Mouse (Mus musculus): ENCODE data around the gene Lama5. TPM values are rescaled to one million over a fixed set of nuclear protein-coding genes. Genes with fewer than 3 reads are reported as not detected.
A peak's percentile ranks its signal among the peaks of the same experiment; 100 is the strongest.

The Lama5 gene
- polyA plus RNA-seq, 1 experiment from 2014 or later, result 1.2 TPM

- Histone ChIP-seq H3K27ac (ENCODE audit: low read depth, low read length) (no peak overlapping the region), H3K9me3 (ENCODE audit: control insufficient read depth, low read length) (no peaks in the 10 kb centered on the region), H3K4me3 (ENCODE audit: low read depth, low read length) (no peak overlapping the region), H3K4me1 (ENCODE audit: control insufficient read depth, insufficient read depth, low read length) (peaks cover 17% of the 10 kb centered on the region; the same call in 1 of the 2 replicates), H3K36me3 (ENCODE audit: control insufficient read depth, insufficient read depth, low read length) (no peaks in the 10 kb centered on the region), H3K27me3 (ENCODE audit: control insufficient read depth, insufficient read depth, low read length) (peaks cover 8% of the 10 kb centered on the region; the same call in 1 of the 2 replicates), H3K9ac (replicated peaks; ENCODE audit: low read depth, low read length) (no peak overlapping the region), H3K4me2 (ENCODE audit: low read depth, low read length) (no peak overlapping the region)
- ATAC-seq (ENCODE audit: low read depth), result no peak
- 79% methylated on average over 3 of the region's 3 CpGs for WGBS
Observed at GRCm38 (mm10) chr2:180229129-180229528, 3.5 kb upstream of the Lama5 start.

- Histone ChIP-seq H3K27ac (ENCODE audit: low read depth, low read length) (no peak overlapping the region), H3K4me1 (ENCODE audit: control insufficient read depth, insufficient read depth, low read length) (peaks cover 17% of the 10 kb centered on the region; the same call in 1 of the 2 replicates), H3K9me3 (ENCODE audit: control insufficient read depth, low read length) (no peaks in the 10 kb centered on the region), H3K9ac (replicated peaks; ENCODE audit: low read depth, low read length) (no peak overlapping the region), H3K27me3 (ENCODE audit: control insufficient read depth, insufficient read depth, low read length) (peaks cover 8% of the 10 kb centered on the region; the same call in 1 of the 2 replicates), H3K36me3 (ENCODE audit: control insufficient read depth, insufficient read depth, low read length) (no peaks in the 10 kb centered on the region), H3K4me2 (ENCODE audit: low read depth, low read length) (no peak overlapping the region), H3K4me3 (ENCODE audit: low read depth, low read length) (no peak overlapping the region)
- ATAC-seq (ENCODE audit: low read depth), result no peak
- 53% methylated on average over 7 of the region's 7 CpGs for WGBS
Observed at GRCm38 (mm10) chr2:180228592-180228991, 2.9 kb upstream of the Lama5 start.

- Histone ChIP-seq H3K4me3 (ENCODE audit: low read depth, low read length) (no peak overlapping the region), H3K9ac (replicated peaks; ENCODE audit: low read depth, low read length) (no peak overlapping the region), H3K36me3 (ENCODE audit: control insufficient read depth, insufficient read depth, low read length) (no peaks in the 10 kb centered on the region), H3K4me2 (ENCODE audit: low read depth, low read length) (0 out of 2 replicates have a peak overlapping the region, but pooled peaks have one; percentile 11), H3K27ac (ENCODE audit: low read depth, low read length) (no peak overlapping the region), H3K9me3 (ENCODE audit: control insufficient read depth, low read length) (no peaks in the 10 kb centered on the region), H3K4me1 (ENCODE audit: control insufficient read depth, insufficient read depth, low read length) (peaks cover 17% of the 10 kb centered on the region; the same call in 1 of the 2 replicates), H3K27me3 (ENCODE audit: control insufficient read depth, insufficient read depth, low read length) (peaks cover 8% of the 10 kb centered on the region)
- 49% methylated on average over 6 of the region's 6 CpGs for WGBS
- no peak for ATAC-seq (ENCODE audit: low read depth)
Observed at GRCm38 (mm10) chr2:180228060-180228458, 2.4 kb upstream of the Lama5 start.

GRCm38 (mm10) chr2:180227262-180228059 is 1.8 kb upstream of the Lama5 start:
- Histone ChIP-seq H3K4me3 (ENCODE audit: low read depth, low read length) (no peak overlapping the region), H3K9ac (replicated peaks; ENCODE audit: low read depth, low read length) (no peak overlapping the region), H3K9me3 (ENCODE audit: control insufficient read depth, low read length) (no peaks in the 10 kb centered on the region), H3K27ac (ENCODE audit: low read depth, low read length) (no peak overlapping the region), H3K27me3 (ENCODE audit: control insufficient read depth, insufficient read depth, low read length) (peaks cover 8% of the 10 kb centered on the region), H3K4me2 (ENCODE audit: low read depth, low read length) (peak overlapping the region; percentile 11; the same call in 1 of the 2 replicates), H3K4me1 (ENCODE audit: control insufficient read depth, insufficient read depth, low read length) (peaks cover 17% of the 10 kb centered on the region; the same call in 1 of the 2 replicates), H3K36me3 (ENCODE audit: control insufficient read depth, insufficient read depth, low read length) (no peaks in the 10 kb centered on the region)
- ATAC-seq (ENCODE audit: low read depth), result peak; percentile 47; the same call in 1 of the 2 replicates
- under 1% methylated on average over 21 of the region's 21 CpGs for WGBS

GRCm38 (mm10) chr2:180225044-180225761 is 456 bp downstream of the Lama5 start:
- no peaks in the 10 kb centered on the region for H3K9me3 ChIP-seq (ENCODE audit: control insufficient read depth, low read length)
- no peaks in the 10 kb centered on the region for H3K36me3 ChIP-seq (ENCODE audit: control insufficient read depth, insufficient read depth, low read length)
- ATAC-seq (ENCODE audit: low read depth), result peak; percentile 32
- H3K9ac ChIP-seq (replicated peaks; ENCODE audit: low read depth, low read length), result peak overlapping the region; percentile 53
- H3K4me1 ChIP-seq (ENCODE audit: control insufficient read depth, insufficient read depth, low read length), result peaks cover 17% of the 10 kb centered on the region; the same call in 1 of the 2 replicates
- peak overlapping the region; percentile 49 for H3K4me3 ChIP-seq (ENCODE audit: low read depth, low read length)
- no peak overlapping the region for H3K27ac ChIP-seq (ENCODE audit: low read depth, low read length)
- WGBS, result under 1% methylated on average over 48 of the region's 55 CpGs
- H3K27me3 ChIP-seq (ENCODE audit: control insufficient read depth, insufficient read depth, low read length), result peaks cover 8% of the 10 kb centered on the region
- H3K4me2 ChIP-seq (ENCODE audit: low read depth, low read length), result peak overlapping the region; percentile 99

GRCm38 (mm10) chr2:180224647-180225043 is 1.0 kb downstream of the Lama5 start:
- Histone ChIP-seq H3K27ac (ENCODE audit: low read depth, low read length) (no peak overlapping the region), H3K4me1 (ENCODE audit: control insufficient read depth, insufficient read depth, low read length) (peaks cover 17% of the 10 kb centered on the region; the same call in 1 of the 2 replicates), H3K9ac (replicated peaks; ENCODE audit: low read depth, low read length) (no peak overlapping the region), H3K4me3 (ENCODE audit: low read depth, low read length) (peak overlapping the region; percentile 49; the same call in 1 of the 2 replicates), H3K36me3 (ENCODE audit: control insufficient read depth, insufficient read depth, low read length) (no peaks in the 10 kb centered on the region), H3K4me2 (ENCODE audit: low read depth, low read length) (peak overlapping the region; percentile 99), H3K9me3 (ENCODE audit: control insufficient read depth, low read length) (no peaks in the 10 kb centered on the region), H3K27me3 (ENCODE audit: control insufficient read depth, insufficient read depth, low read length) (peaks cover 8% of the 10 kb centered on the region)
- no peak for ATAC-seq (ENCODE audit: low read depth)
- 2% methylated on average over 11 of the region's 13 CpGs for WGBS

GRCm38 (mm10) chr2:180222250-180222649 is 3.4 kb downstream of the Lama5 start:
- H3K27ac ChIP-seq (ENCODE audit: low read depth, low read length), result no peak overlapping the region
- H3K4me1 ChIP-seq (ENCODE audit: control insufficient read depth, insufficient read depth, low read length), result peaks cover 7% of the 10 kb centered on the region; the same call in 1 of the 2 replicates
- H3K27me3 ChIP-seq (ENCODE audit: control insufficient read depth, insufficient read depth, low read length), result peaks cover 8% of the 10 kb centered on the region
- H3K9ac ChIP-seq (replicated peaks; ENCODE audit: low read depth, low read length), result no peak overlapping the region
- 23% methylated on average over 6 of the region's 6 CpGs for WGBS
- peak; percentile 32; the same call in 1 of the 2 replicates for ATAC-seq (ENCODE audit: low read depth)
- no peak overlapping the region for H3K4me3 ChIP-seq (ENCODE audit: low read depth, low read length)
- no peak overlapping the region for H3K4me2 ChIP-seq (ENCODE audit: low read depth, low read length)
- no peaks in the 10 kb centered on the region for H3K36me3 ChIP-seq (ENCODE audit: control insufficient read depth, insufficient read depth, low read length)
- H3K9me3 ChIP-seq (ENCODE audit: control insufficient read depth, low read length), result no peaks in the 10 kb centered on the region

- Histone ChIP-seq H3K36me3 (ENCODE audit: control insufficient read depth, insufficient read depth, low read length) (no peaks in the 10 kb centered on the region), H3K4me1 (ENCODE audit: control insufficient read depth, insufficient read depth, low read length) (peaks cover 4% of the 10 kb centered on the region; the same call in 1 of the 2 replicates), H3K4me3 (ENCODE audit: low read depth, low read length) (no peak overlapping the region), H3K27me3 (ENCODE audit: control insufficient read depth, insufficient read depth, low read length) (peaks cover 8% of the 10 kb centered on the region), H3K9ac (replicated peaks; ENCODE audit: low read depth, low read length) (no peak overlapping the region), H3K4me2 (ENCODE audit: low read depth, low read length) (no peak overlapping the region), H3K9me3 (ENCODE audit: control insufficient read depth, low read length) (no peaks in the 10 kb centered on the region), H3K27ac (ENCODE audit: low read depth, low read length) (no peak overlapping the region)
- ATAC-seq (ENCODE audit: low read depth), result no peak
- WGBS, result 94% methylated on average over 9 of the region's 9 CpGs
Observed at GRCm38 (mm10) chr2:180221051-180221450, 4.6 kb downstream of the Lama5 start.
